Mouse (Mus musculus): Measurements from ENCODE around the gene Hoxa3.

Hoxa3 gene

GRCm38 (mm10) chr6:52226569-52227257, 13.6 kb upstream of the Hoxa3 start:
- H3K9me3 ChIP-seq (ENCODE audit: low read length), result no peaks in the 10 kb centered on the region
- H3K27me3 ChIP-seq (ENCODE audit: insufficient read depth, low read length), result peaks cover 96% of the 10 kb centered on the region
- peaks cover 55% of the 10 kb centered on the region for H3K4me1 ChIP-seq (replicated peaks; ENCODE audit: low read depth, low read length)
- TF ChIP-seq CTCF (conservative IDR thresholded peaks at IDR 0.05; ENCODE audit: low read length), result no peak
- no peak for TF ChIP-seq POU5F1 (IDR thresholded peaks at IDR 0.05; ENCODE audit: borderline replicate concordance, low read length)
- TF ChIP-seq NANOG (IDR thresholded peaks at IDR 0.05; ENCODE audit: borderline replicate concordance, low read length), result no peak
- H3K36me3 ChIP-seq (ENCODE audit: insufficient read depth, low read length), result no peaks in the 10 kb centered on the region
- no peak overlapping the region for H3K4me3 ChIP-seq (replicated peaks; ENCODE audit: low read length)

GRCm38 (mm10) chr6:52225612-52226568, 12.8 kb upstream of the Hoxa3 start:
- Histone ChIP-seq H3K4me3 (replicated peaks; ENCODE audit: low read length) (peak overlapping the region; percentile 71), H3K4me1 (replicated peaks; ENCODE audit: low read depth, low read length) (peaks cover 60% of the 10 kb centered on the region), H3K9me3 (ENCODE audit: low read length) (no peaks in the 10 kb centered on the region), H3K27me3 (ENCODE audit: insufficient read depth, low read length) (peaks cover 98% of the 10 kb centered on the region), H3K36me3 (ENCODE audit: insufficient read depth, low read length) (no peaks in the 10 kb centered on the region)
- TF ChIP-seq NANOG (IDR thresholded peaks at IDR 0.05; ENCODE audit: borderline replicate concordance, low read length), result no peak
- TF ChIP-seq CTCF (conservative IDR thresholded peaks at IDR 0.05; ENCODE audit: low read length), result no peak

- Histone ChIP-seq H3K36me3 (ENCODE audit: insufficient read depth, low read length) (no peaks in the 10 kb centered on the region), H3K27me3 (ENCODE audit: insufficient read depth, low read length) (peaks cover 98% of the 10 kb centered on the region), H3K4me1 (replicated peaks; ENCODE audit: low read depth, low read length) (peaks cover 57% of the 10 kb centered on the region), H3K9me3 (ENCODE audit: low read length) (no peaks in the 10 kb centered on the region), H3K4me3 (replicated peaks; ENCODE audit: low read length) (peak overlapping the region; percentile 71)
- TF ChIP-seq CTCF (conservative IDR thresholded peaks at IDR 0.05; ENCODE audit: low read length) (no peak), POU5F1 (IDR thresholded peaks at IDR 0.05; ENCODE audit: borderline replicate concordance, low read length) (no peak)
Observed at GRCm38 (mm10) chr6:52224895-52225611, 11.9 kb upstream of the Hoxa3 start.

GRCm38 (mm10) chr6:52223939-52224760, 11.0 kb upstream of the Hoxa3 start:
- Histone ChIP-seq H3K36me3 (ENCODE audit: insufficient read depth, low read length) (no peaks in the 10 kb centered on the region), H3K4me3 (replicated peaks; ENCODE audit: low read length) (no peak overlapping the region), H3K4me1 (replicated peaks; ENCODE audit: low read depth, low read length) (peaks cover 48% of the 10 kb centered on the region), H3K9me3 (ENCODE audit: low read length) (no peaks in the 10 kb centered on the region), H3K27me3 (ENCODE audit: insufficient read depth, low read length) (peaks cover 98% of the 10 kb centered on the region)
- no peak for TF ChIP-seq CTCF (conservative IDR thresholded peaks at IDR 0.05; ENCODE audit: low read length)
- no peak for TF ChIP-seq NANOG (IDR thresholded peaks at IDR 0.05; ENCODE audit: borderline replicate concordance, low read length)
- TF ChIP-seq POU5F1 (IDR thresholded peaks at IDR 0.05; ENCODE audit: borderline replicate concordance, low read length), result no peak

GRCm38 (mm10) chr6:52222729-52223128, 9.6 kb upstream of the Hoxa3 start:
- peaks cover 100% of the 10 kb centered on the region for H3K27me3 ChIP-seq (ENCODE audit: insufficient read depth, low read length)
- peaks cover 48% of the 10 kb centered on the region for H3K4me1 ChIP-seq (replicated peaks; ENCODE audit: low read depth, low read length)
- H3K4me3 ChIP-seq (replicated peaks; ENCODE audit: low read length), result no peak overlapping the region
- H3K36me3 ChIP-seq (ENCODE audit: insufficient read depth, low read length), result no peaks in the 10 kb centered on the region
- TF ChIP-seq POU5F1 (IDR thresholded peaks at IDR 0.05; ENCODE audit: borderline replicate concordance, low read length) (no peak), NANOG (IDR thresholded peaks at IDR 0.05; ENCODE audit: borderline replicate concordance, low read length) (no peak), CTCF (conservative IDR thresholded peaks at IDR 0.05; ENCODE audit: low read length) (no peak)
- H3K9me3 ChIP-seq (ENCODE audit: low read length), result no peaks in the 10 kb centered on the region

GRCm38 (mm10) chr6:52221993-52222685, 9.0 kb upstream of the Hoxa3 start:
- H3K36me3 ChIP-seq (ENCODE audit: insufficient read depth, low read length), result no peaks in the 10 kb centered on the region
- H3K4me1 ChIP-seq (replicated peaks; ENCODE audit: low read depth, low read length), result peaks cover 51% of the 10 kb centered on the region
- peak overlapping the region; percentile 79 for H3K4me3 ChIP-seq (replicated peaks; ENCODE audit: low read length)
- peaks cover 100% of the 10 kb centered on the region for H3K27me3 ChIP-seq (ENCODE audit: insufficient read depth, low read length)
- TF ChIP-seq POU5F1 (IDR thresholded peaks at IDR 0.05; ENCODE audit: borderline replicate concordance, low read length), result no peak
- no peak for TF ChIP-seq NANOG (IDR thresholded peaks at IDR 0.05; ENCODE audit: borderline replicate concordance, low read length)
- TF ChIP-seq CTCF (conservative IDR thresholded peaks at IDR 0.05; ENCODE audit: low read length), result no peak
- no peaks in the 10 kb centered on the region for H3K9me3 ChIP-seq (ENCODE audit: low read length)

- Histone ChIP-seq H3K27me3 (ENCODE audit: insufficient read depth, low read length) (peaks cover 100% of the 10 kb centered on the region), H3K4me1 (replicated peaks; ENCODE audit: low read depth, low read length) (peaks cover 51% of the 10 kb centered on the region), H3K36me3 (ENCODE audit: insufficient read depth, low read length) (no peaks in the 10 kb centered on the region), H3K4me3 (replicated peaks; ENCODE audit: low read length) (peak within 1 kb of the TSS; percentile 79), H3K9me3 (ENCODE audit: low read length) (no peaks in the 10 kb centered on the region)
- peak; percentile 98 for TF ChIP-seq CTCF (conservative IDR thresholded peaks at IDR 0.05; ENCODE audit: low read length)
- no peak for TF ChIP-seq NANOG (IDR thresholded peaks at IDR 0.05; ENCODE audit: borderline replicate concordance, low read length)
Observed at GRCm38 (mm10) chr6:52221337-52221992, 8.3 kb upstream of the Hoxa3 start, which contains the start of gene Hoxa7. Gene Hoxa7 (minus strand): TSS chr6:52221854.
